Mouse (Mus musculus) CD4-positive, CD25-positive, alpha-beta regulatory T cell, adult 4 months (primary cell): ENCODE results near the gene Cst6. TPM values are rescaled to one million over a fixed set of nuclear protein-coding genes. Genes with fewer than 3 reads are reported as not detected.

Experiments
- polyA plus RNA-seq, 2 experiments: library from polyadenylated mRNA; unstranded; fragments of 100-300 nt; shearing (Covaris generic); gene quantifications; one replicate each; pipeline ENCODE4 v1.2.1; 2017

The Cst6 gene
- polyA plus RNA-seq, 2 experiments from 2014 or later = 2.7 to 3.2 TPM

Other genes with a start within 250 kb of the Cst6 start
- 100 to 1,000 TPM in 1 of 2 experiments, 10 to 100 TPM in 1; 91.1 to 113 TPM for gene Rab1b, start 242.5 kb downstream of the Cst6 start, polyA plus RNA-seq
- 1 to 10 TPM; 4.3 to 5.0 TPM for gene Klc2, start 231.0 kb downstream of the Cst6 start, polyA plus RNA-seq
- gene Pacs1, start 76.5 kb downstream of the Cst6 start, polyA plus RNA-seq = 10 to 100 TPM; 16.5 to 21.9 TPM
- gene Sf3b2, start 54.1 kb downstream of the Cst6 start, polyA plus RNA-seq = 100 to 1,000 TPM; 341 to 465 TPM
- under 1 TPM in 1 of 2 experiments, not detected in 1; 0.15 TPM for gene Gal3st3, start 51.2 kb downstream of the Cst6 start, polyA plus RNA-seq
- gene Catsper1, start 13.8 kb downstream of the Cst6 start, polyA plus RNA-seq = not detected
- 10 to 100 TPM; 46.1 to 57.1 TPM for gene Eif1ad, start 17.2 kb upstream of the Cst6 start, polyA plus RNA-seq
- 100 to 1,000 TPM; 246 to 256 TPM for gene Banf1, start 17.6 kb upstream of the Cst6 start, polyA plus RNA-seq
- gene Sart1, start 39.1 kb upstream of the Cst6 start, polyA plus RNA-seq = 10 to 100 TPM; 18.1 to 30.1 TPM
- gene Tsga10ip, start 53.0 kb upstream of the Cst6 start, polyA plus RNA-seq = not detected
- gene Drap1, start 75.4 kb upstream of the Cst6 start, polyA plus RNA-seq = 10 to 100 TPM; 56.0 to 57.2 TPM
- gene AI837181, start 75.6 kb upstream of the Cst6 start, polyA plus RNA-seq = 10 to 100 TPM; 20.8 to 28.7 TPM
- gene Fosl1, start 98.0 kb upstream of the Cst6 start, polyA plus RNA-seq = not detected
- under 1 TPM; 0.48 to 0.83 TPM for gene Ccdc85b, start 108.3 kb upstream of the Cst6 start, polyA plus RNA-seq
- 100 to 1,000 TPM in 1 of 2 experiments, 10 to 100 TPM in 1; 86.2 to 159 TPM for gene Fibp, start 111.0 kb upstream of the Cst6 start, polyA plus RNA-seq
- 100 to 1,000 TPM; 136 to 191 TPM for gene Ctsw, start 118.9 kb upstream of the Cst6 start, polyA plus RNA-seq
- 1 to 10 TPM; 1.5 to 4.6 TPM for gene Efemp2, start 124.4 kb upstream of the Cst6 start, polyA plus RNA-seq
- gene Mus81, start 138.8 kb upstream of the Cst6 start, polyA plus RNA-seq = 10 to 100 TPM; 44.8 to 51.5 TPM
- gene Cfl1, start 140.9 kb upstream of the Cst6 start, polyA plus RNA-seq = 1,000 to 10,000 TPM; 1,977 to 2,151 TPM
- gene 1700020D05Rik, start 154.2 kb upstream of the Cst6 start, polyA plus RNA-seq = not detected
- gene Snx32, start 161.0 kb upstream of the Cst6 start, polyA plus RNA-seq = 10 to 100 TPM; 20.2 to 23.6 TPM
- gene Ovol1, start 211.1 kb upstream of the Cst6 start, polyA plus RNA-seq = not detected
- gene Ap5b1, start 218.5 kb upstream of the Cst6 start, polyA plus RNA-seq = 1 to 10 TPM; 3.8 to 7.4 TPM